Mouse (Mus musculus): ENCODE measurements around the gene Rnf17.

GRCm38 (mm10) chr14:56571310-56572093, 169.1 kb downstream of the Rnf17 start:
- TF ChIP-seq POLR2A (IDR thresholded peaks at IDR 0.05; ENCODE audit: borderline replicate concordance, extremely low read depth, low read depth, low read length) = peak; percentile 30; the same call in 1 of the 2 replicates
- no peak for TF ChIP-seq CTCF (IDR thresholded peaks at IDR 0.05; ENCODE audit: insufficient read depth, low read length)
